Comparison of ENCODE assay signal across 7 mouse cellular contexts in the genomic region with DNA sequence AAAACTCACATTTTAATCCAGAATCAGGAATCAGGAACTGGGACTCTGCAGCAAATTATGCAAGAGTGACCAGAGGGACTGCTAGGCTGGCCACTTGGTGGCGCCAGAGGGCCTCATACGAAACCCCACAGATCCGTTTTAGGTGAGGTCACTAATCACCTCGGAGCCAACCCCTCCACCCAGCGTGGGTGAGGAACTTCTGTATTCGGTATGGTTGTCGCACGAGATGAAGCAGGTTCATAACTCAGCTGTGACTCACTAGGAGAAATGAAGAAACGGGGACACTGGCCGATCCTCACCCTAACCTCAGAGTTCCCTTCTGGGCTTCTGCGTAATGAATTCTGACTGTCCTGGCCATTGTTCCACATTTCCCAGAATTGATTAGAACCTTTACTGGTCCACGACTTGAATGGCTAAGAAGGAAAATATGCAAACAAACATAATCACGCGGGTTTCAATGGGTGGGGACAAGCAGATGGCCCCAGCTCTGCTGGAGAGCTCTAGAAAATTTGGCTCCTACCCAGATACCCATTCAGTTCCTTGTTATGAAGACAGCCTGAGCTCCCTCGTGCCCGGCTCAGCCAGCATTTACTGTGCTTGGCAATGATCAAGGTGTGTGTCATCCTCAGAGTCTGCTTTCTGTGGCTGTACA.
A peak's percentile ranks its signal among the peaks of the same experiment; 100 is the strongest.
DNase-seq lines count a peak whose midpoint lies in the region; ATAC-seq lines count a peak whose summit lies in the region.

No protein-coding gene starts in this region.

- peak; percentile 69; the same call in 1 of the 2 replicates for ATAC-seq in hindbrain, embryonic 12.5 days (ENCODE audit: low FRiP score)
- peak; percentile 48; the same call in 1 of the 2 replicates for ATAC-seq in midbrain, embryonic 14.5 days (ENCODE audit: low FRiP score, low TSS enrichment)

- no peaks in the 10 kb centered on the region for H3K36me3 ChIP-seq in hindbrain, embryonic 12.5 days
- no peaks in the 10 kb centered on the region for H3K36me3 ChIP-seq in midbrain, embryonic 14.5 days (ENCODE audit: control insufficient read depth, insufficient read depth, low read length)

- H3K4me1 ChIP-seq in hindbrain, embryonic 12.5 days: no peaks in the 10 kb centered on the region
- no peaks in the 10 kb centered on the region for H3K4me1 ChIP-seq in midbrain, embryonic 14.5 days (ENCODE audit: control insufficient read depth, insufficient read depth, low read length)

- peak; percentile 72 to 85 for DNase-seq in adrenal gland, adult (ENCODE audit: inconsistent age in 2 of 2, low spot score in 1 of 2)
- peak; percentile 12 for DNase-seq in cerebellum, adult 9-11 months
- DNase-seq in frontal cortex, postnatal 10 days (ENCODE audit: low spot score in 2 of 2): peak; percentile 70 to 73
- peak; percentile 59 to 88 for DNase-seq in left cerebral cortex, postnatal 10 days (ENCODE audit: extremely low spot score in 1 of 2, low spot score in 2 of 2)
- peak; percentile 75 for DNase-seq in midbrain, embryonic 14.5 days
- peak; percentile 27 to 72 for DNase-seq in spleen, postnatal 4 days (ENCODE audit: low spot score in 2 of 2)

- H3K27ac ChIP-seq in hindbrain, embryonic 12.5 days: no peak overlapping the region
- H3K27ac ChIP-seq in midbrain, embryonic 14.5 days (replicated peaks; ENCODE audit: low read depth, low read length): no peak overlapping the region

- peaks cover 9% of the 10 kb centered on the region; the same call in 1 of the 2 replicates for H3K9me3 ChIP-seq in hindbrain, embryonic 12.5 days (replicated peaks)
- peaks cover 10% of the 10 kb centered on the region; the same call in 1 of the 2 replicates for H3K9me3 ChIP-seq in midbrain, embryonic 14.5 days (ENCODE audit: control insufficient read depth, low read length)

- intact Hi-C loops in left cerebral cortex, postnatal 10 days (cut with DNase I): loop anchor here (2.0 kb wide), 1 partner anchor 359 kb away; no protein-coding TSS in a partner anchor

- no peak overlapping the region for H3K4me3 ChIP-seq in hindbrain, embryonic 12.5 days
- H3K4me3 ChIP-seq in midbrain, embryonic 14.5 days (replicated peaks; ENCODE audit: low read depth, low read length): no peak overlapping the region

- H3K27me3 ChIP-seq in hindbrain, embryonic 12.5 days: no peaks in the 10 kb centered on the region
- H3K27me3 ChIP-seq in midbrain, embryonic 14.5 days (ENCODE audit: control insufficient read depth, insufficient read depth, low read length): no peaks in the 10 kb centered on the region

- H3K4me2 ChIP-seq in hindbrain, embryonic 12.5 days (replicated peaks): peak overlapping the region; percentile 15; the same call in 1 of the 2 replicates
- no peak overlapping the region for H3K4me2 ChIP-seq in midbrain, embryonic 14.5 days (ENCODE audit: low read length)

- 36% methylated on average over 16 of the region's 16 CpGs for WGBS in hindbrain, embryonic 12.5 days
- 37% methylated on average over 16 of the region's 16 CpGs for WGBS in midbrain, embryonic 14.5 days

- H3K9ac ChIP-seq in hindbrain, embryonic 12.5 days: no peak overlapping the region
- H3K9ac ChIP-seq in midbrain, embryonic 14.5 days (replicated peaks; ENCODE audit: low read length): no peak overlapping the region

Comparison
In these comparisons a context has a peak if more than half of its experiments do, and no peak if none do; other contexts are left out.
1. DNase-seq: peak in every context shown above with its lines; median percentile 78 in adrenal gland, adult; 75 in midbrain, embryonic 14.5 days; 74 in left cerebral cortex, postnatal 10 days; 72 in frontal cortex, postnatal 10 days; 50 in spleen, postnatal 4 days; 12 in cerebellum, adult 9-11 months.